Mouse (Mus musculus) forebrain, embryonic 10.5 days (tissue): ENCODE data around the gene Gm11937. TPM values are rescaled to one million over a fixed set of nuclear protein-coding genes. Genes with fewer than 3 reads are reported as not detected.
A peak's percentile ranks its signal among the peaks of the same experiment; 100 is the strongest.
"Not testable (repeated sequence)": the region's sequence is repeated elsewhere in the genome, so short reads cannot be mapped to it uniquely, and the experiment has no call there.

Source experiments
- DNase-seq: peaks from one replicate; pipeline ENCODE4 v3.0.0-alpha.2; 2017; ENCODE audit warnings: low spot score; ENCODE audit errors: extremely low spot score
- H3K27ac ChIP-seq: fragments of 300-500 bp; sonication (generic); 2 replicates; pipeline ENCODE4 v1.5.1; 2016; ENCODE audit warnings: mild to moderate bottlenecking
- H3K27me3 ChIP-seq: fragments of 300-500 bp; sonication (generic); 2 replicates; pipeline ENCODE4 v1.6.1; 2016; ENCODE audit warnings: mild to moderate bottlenecking; ENCODE audit not compliant: poor library complexity, severe bottlenecking
- H3K36me3 ChIP-seq: fragments of 300-500 bp; sonication (generic); replicated peaks from 2 replicates; pipeline ENCODE4 v1.6.1; 2016; ENCODE audit warnings: mild to moderate bottlenecking, moderate library complexity
- H3K4me1 ChIP-seq: fragments of 300-500 bp; sonication (generic); 2 replicates; pipeline ENCODE4 v1.6.1; 2016
- H3K4me3 ChIP-seq: fragments of 300-500 bp; sonication (generic); 2 replicates; pipeline ENCODE4 v1.5.1; 2016; ENCODE audit warnings: mild to moderate bottlenecking, moderate library complexity
- H3K9me3 ChIP-seq: fragments of 300-500 bp; sonication (generic); 2 replicates; pipeline ENCODE4 v1.6.1; 2016; ENCODE audit warnings: mild to moderate bottlenecking, moderate library complexity
- WGBS: fragments of 180-500 bp; shearing (Covaris S2); methylation state at CpG from one replicate; pipeline ENCODE4 v1.1.7; 2016; 5-methylcytosine and 5-hydroxymethylcytosine counted together
- polyA plus RNA-seq: library from polyadenylated mRNA; unstranded; fragments of >200 nt; fragmentation: Nextera tagmentation; extraction: Ambion mirVana; gene quantifications from 2 replicates; pipeline ENCODE4 v1.2.1, GENCODE M21; 2016

The Gm11937 gene
- polyA plus RNA-seq = not detected in 2 replicates

DNA sequence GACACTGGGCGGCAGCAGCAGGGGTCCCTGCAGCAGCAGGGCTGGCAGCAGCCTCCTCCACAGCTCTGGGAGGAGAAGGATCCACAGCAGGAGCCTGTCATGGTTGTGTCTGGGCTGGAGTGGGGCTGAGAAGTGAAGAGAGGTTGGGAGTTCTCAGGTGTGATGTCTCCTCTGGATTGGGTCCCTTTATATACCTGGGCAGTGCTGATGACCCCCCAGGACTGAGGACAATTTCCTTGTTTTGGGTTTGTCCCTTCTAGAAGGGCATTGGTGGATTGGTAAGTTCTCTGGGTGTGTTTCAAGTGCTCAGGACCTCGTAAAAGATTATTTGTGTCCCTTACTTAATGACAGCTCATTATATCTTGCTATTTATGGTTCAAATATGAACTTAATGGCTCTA lies at the start of gene Gm11937:
TSS of gene Gm11937 (minus strand) at position 101 of the 400 bp plus-strand sequence.
- WGBS = 94% methylated on average over 1 of the region's 2 CpGs
- not testable (repeated sequence) for H3K4me3 ChIP-seq, H3K27me3 ChIP-seq, H3K9me3 ChIP-seq, H3K4me1 ChIP-seq, H3K27ac ChIP-seq, H3K36me3 ChIP-seq, DNase-seq

DNA sequence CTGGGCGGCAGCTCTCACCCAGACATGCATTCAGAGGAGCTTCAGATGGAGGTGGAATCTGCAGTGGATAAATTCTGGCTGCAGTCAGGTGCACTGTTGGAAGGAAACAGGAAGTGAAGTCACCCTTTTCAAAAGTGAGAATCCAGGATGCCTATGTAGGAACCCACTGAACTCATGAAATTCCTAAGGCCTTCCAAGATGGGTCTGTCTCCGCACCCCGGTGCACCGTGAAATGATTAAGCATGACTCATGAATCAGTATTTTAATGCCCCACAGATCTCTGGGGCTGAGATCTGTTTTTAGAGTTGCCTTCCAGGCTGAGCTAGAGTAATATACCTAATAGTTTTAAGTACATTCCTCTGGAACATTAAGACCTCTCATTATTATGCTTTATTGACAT lies 49.3 kb upstream of the Gm11937 start:
- Histone ChIP-seq H3K4me3 (no peak overlapping the region), H3K4me1 (peaks cover 5% of the 10 kb centered on the region; the same call in 1 of the 2 replicates), H3K9me3 (no peaks in the 10 kb centered on the region), H3K27ac (no peak overlapping the region), H3K36me3 (no peaks in the 10 kb centered on the region), H3K27me3 (no peaks in the 10 kb centered on the region)
- DNase-seq = no peak
- 90% methylated on average over 4 of the region's 4 CpGs for WGBS

DNA sequence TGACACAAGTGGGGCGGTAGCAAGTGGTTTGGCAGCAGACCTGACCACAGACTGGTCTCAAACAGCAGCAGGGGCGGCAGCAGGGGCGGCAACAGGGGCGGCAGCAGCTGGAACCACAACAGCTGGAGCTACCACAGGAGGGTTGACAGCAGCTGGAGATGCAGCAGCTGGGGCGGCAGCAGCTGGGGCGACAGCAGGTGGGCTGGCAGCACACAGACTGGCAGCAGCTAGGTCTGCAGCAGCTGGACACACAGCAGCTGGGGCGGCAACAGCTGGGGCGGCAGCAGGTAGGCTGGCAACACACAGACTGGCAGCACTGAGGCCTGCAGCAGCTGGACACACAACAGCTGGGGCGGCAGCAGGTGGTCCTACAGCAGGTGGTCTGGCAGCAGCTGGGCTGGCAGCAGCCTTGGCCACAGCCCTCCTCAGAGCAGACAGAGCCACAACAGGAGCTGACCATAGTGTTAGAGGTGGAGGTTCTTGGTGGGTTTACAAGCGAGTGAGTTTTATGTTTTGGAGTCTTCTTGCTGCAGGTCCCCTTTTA lies 48.5 kb upstream of the Gm11937 start, which contains the start of gene Gm11563:
TSS of gene Gm11563 (minus strand) at position 494 of the 544 bp plus-strand sequence.
- H3K27ac ChIP-seq = 0 out of 2 replicates have a peak within 1 kb of the TSS, but pooled peaks have one; percentile 20
- WGBS = 64% methylated on average over 10 of the region's 10 CpGs

DNA sequence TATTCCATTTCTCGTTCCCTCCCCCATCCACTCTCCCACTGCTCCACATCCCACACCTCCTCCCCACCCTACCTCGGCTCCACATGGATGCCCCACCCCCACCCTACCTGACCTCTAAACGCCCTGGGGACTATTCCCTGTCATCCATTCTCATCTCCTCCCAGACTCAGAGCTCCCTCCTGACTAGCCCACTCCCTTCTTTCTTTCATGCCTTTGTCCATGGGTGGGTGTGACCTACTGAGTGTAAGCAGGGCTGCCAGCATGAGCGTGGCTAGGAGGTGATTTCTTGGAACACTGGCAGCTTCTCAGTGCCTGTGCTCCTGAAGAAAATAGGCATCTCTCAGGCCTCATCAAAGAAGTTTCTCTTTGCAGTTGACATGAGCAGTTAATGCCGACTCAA lies 47.1 kb upstream of the Gm11937 start:
- no peak overlapping the region for H3K27ac ChIP-seq
- DNase-seq = no peak
- no peaks in the 10 kb centered on the region for H3K27me3 ChIP-seq
- H3K4me1 ChIP-seq = peaks cover 5% of the 10 kb centered on the region; the same call in 1 of the 2 replicates
- WGBS = 60% methylated on average over 5 of the region's 5 CpGs
- no peaks in the 10 kb centered on the region for H3K9me3 ChIP-seq
- H3K36me3 ChIP-seq = no peaks in the 10 kb centered on the region
- no peak overlapping the region for H3K4me3 ChIP-seq

More for the DNA sequence above, 48.5 kb upstream of the Gm11937 start, which contains the start of gene Gm11563:
- H3K4me3 ChIP-seq, DNase-seq, H3K4me1 ChIP-seq, H3K9me3 ChIP-seq, H3K36me3 ChIP-seq, H3K27me3 ChIP-seq: not testable (repeated sequence)

DNA sequence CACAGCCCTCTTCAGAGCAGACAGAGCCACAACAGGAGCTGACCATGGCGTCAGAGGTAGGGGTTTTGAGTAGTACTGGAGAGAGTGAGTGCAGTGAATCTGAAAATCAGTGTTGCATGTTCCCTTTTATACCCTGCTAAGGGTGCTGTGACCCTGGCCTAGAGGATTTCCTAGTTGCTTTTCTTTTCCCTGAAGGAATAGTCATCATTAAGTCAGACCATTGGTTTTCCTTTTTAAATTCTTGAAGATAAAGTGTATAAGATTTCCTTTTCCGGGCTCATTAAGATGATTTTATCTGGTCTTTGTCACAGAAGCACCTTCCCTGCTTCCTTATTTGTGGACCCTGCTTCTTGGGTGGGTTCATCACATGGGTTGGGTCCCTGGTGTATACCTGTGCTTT lies 40.1 kb upstream of the Gm11937 start, which contains the start of gene Gm11555:
TSS of gene Gm11555 (minus strand) at position 101 of the 400 bp plus-strand sequence.
- no peaks in the 10 kb centered on the region for H3K27me3 ChIP-seq
- no peak within 1 kb of the TSS for H3K4me3 ChIP-seq
- no peaks in the 10 kb centered on the region for H3K9me3 ChIP-seq
- no peaks in the 10 kb centered on the region for H3K4me1 ChIP-seq
- H3K27ac ChIP-seq = no peak within 1 kb of the TSS
- DNase-seq = no peak
- WGBS = 79% methylated on average over 2 of the region's 2 CpGs
- no peaks in the 10 kb centered on the region for H3K36me3 ChIP-seq

DNA sequence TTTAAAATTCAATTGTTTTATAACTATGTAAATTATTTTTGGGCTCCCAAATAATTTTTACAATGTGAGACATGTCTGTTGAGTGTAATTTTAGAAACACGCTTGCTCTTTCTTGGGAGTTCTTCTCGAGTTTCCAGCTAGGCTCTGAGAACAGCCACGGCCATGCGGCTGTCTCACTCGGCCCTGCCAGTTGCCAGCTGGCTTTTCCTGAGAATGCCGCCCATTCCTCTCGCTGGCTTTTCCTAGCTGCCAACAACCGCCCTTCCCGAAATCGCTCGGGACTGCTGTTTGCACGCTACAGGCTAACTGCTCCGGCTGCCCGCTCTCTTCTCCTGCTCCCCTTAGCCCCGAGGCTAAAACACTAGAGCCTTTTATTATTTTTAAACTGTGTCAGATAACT lies 36.5 kb upstream of the Gm11937 start:
- Histone ChIP-seq H3K36me3 (no peaks in the 10 kb centered on the region), H3K4me3 (no peak overlapping the region), H3K4me1 (no peaks in the 10 kb centered on the region), H3K9me3 (no peaks in the 10 kb centered on the region), H3K27me3 (no peaks in the 10 kb centered on the region), H3K27ac (no peak overlapping the region)
- DNase-seq = no peak
- WGBS = 90% methylated on average over 15 of the region's 15 CpGs

DNA sequence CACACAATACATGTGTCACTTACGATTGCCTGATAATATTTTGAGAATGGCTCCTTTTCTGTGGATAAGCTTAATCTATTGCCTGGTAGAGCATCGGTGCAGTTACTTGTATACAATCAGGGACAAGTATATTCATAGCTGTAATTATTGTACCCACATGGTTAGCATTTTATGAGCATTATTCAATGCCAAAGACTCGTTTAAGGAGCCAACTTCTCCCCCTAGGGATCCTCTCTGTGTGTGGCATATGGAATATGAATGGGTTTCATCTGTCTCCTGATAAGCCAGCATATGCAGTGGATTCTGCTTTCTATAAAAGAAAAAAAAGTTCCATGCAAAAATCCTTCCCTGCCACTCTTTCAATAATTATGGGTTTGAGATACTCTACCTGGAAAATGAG lies 34.4 kb upstream of the Gm11937 start:
- Histone ChIP-seq H3K4me1 (no peaks in the 10 kb centered on the region), H3K27me3 (no peaks in the 10 kb centered on the region), H3K36me3 (no peaks in the 10 kb centered on the region), H3K4me3 (no peak overlapping the region), H3K9me3 (no peaks in the 10 kb centered on the region), H3K27ac (no peak overlapping the region)
- WGBS = 81% methylated on average over 3 of the region's 3 CpGs
- DNase-seq = no peak

DNA sequence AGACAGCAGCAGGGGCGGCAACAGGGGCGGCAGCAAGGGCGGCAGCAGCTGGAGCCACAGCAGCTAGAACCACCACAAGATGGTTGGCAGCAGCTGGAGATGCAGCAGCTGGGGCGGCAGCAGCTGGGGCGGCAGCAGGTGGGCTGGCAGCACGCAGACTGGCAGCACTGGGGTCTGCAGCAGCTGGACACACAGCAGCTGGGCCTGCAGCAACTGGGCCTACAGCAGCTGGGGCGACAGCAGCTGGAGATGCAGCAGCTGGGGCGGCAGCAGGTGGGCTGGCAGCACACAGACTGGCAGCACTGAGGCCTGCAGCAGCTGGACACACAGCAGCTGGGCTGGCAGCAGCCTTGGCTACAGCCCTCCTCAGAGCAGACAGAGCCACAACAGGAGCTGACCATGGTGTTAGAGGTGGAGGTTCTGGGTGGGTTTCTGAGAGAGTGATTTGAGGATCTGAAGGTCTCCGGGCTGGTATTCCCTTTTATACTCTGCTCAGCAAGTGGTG lies 33.7 kb upstream of the Gm11937 start, which contains the start of gene Krtap4-7:
TSS of gene Krtap4-7 (minus strand) at position 455 of the 505 bp plus-strand sequence.
- not testable (repeated sequence) for H3K27ac ChIP-seq, H3K27me3 ChIP-seq, H3K9me3 ChIP-seq, H3K36me3 ChIP-seq, H3K4me3 ChIP-seq, DNase-seq, H3K4me1 ChIP-seq
- WGBS = 85% methylated on average over 9 of the region's 9 CpGs

DNA sequence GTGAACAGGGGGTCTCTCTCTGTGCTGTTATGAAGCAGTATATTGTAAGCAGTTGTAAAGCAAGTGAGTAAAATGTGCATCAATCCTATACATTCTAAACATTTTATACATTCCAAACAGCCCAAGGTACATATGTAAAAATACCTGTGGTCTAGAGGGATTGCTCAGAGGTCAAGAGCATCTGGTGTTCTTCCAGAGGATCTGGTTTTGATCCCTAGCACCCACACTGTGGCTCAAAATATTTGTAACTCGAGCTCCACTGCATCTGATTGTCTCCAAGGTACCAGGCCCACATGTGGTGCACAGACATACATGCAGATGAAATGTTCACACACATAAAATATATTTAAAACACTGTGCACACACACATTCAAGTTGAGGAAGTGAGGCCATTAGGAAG lies 30.9 kb upstream of the Gm11937 start:
- no peaks in the 10 kb centered on the region for H3K36me3 ChIP-seq

DNA sequence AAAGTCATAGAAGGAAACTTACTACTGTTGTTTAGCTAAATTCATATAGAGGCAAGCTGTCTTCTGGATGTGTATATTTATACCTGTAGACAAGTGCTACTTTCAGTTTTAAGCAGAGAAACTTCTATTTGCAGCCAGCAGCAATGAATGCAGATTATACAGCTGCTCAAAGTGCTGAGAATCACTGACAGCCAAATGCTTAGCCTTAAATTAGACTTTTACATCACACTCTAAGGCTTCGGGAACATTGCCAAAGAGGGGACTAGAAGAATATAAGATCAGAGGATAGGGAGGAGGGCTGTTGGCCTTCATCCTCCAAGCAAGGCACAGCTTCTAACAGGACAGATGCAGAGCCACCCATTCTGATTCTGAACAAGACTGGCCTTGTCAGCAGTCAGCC lies 27.1 kb upstream of the Gm11937 start:
- no peaks in the 10 kb centered on the region for H3K9me3 ChIP-seq
- DNase-seq = no peak
- peaks cover 5% of the 10 kb centered on the region for H3K4me1 ChIP-seq
- H3K36me3 ChIP-seq = no peaks in the 10 kb centered on the region
- no peak overlapping the region for H3K27ac ChIP-seq
- 87% methylated on average over 1 of the region's 1 CpGs for WGBS
- no peaks in the 10 kb centered on the region for H3K27me3 ChIP-seq
- no peak overlapping the region for H3K4me3 ChIP-seq

More for the DNA sequence above, 30.9 kb upstream of the Gm11937 start:
- no peak for DNase-seq
- Histone ChIP-seq H3K4me3 (no peak overlapping the region), H3K9me3 (no peaks in the 10 kb centered on the region), H3K27me3 (no peaks in the 10 kb centered on the region), H3K27ac (no peak overlapping the region), H3K4me1 (no peaks in the 10 kb centered on the region)
- WGBS = 59% methylated on average over 1 of the region's 1 CpGs

DNA sequence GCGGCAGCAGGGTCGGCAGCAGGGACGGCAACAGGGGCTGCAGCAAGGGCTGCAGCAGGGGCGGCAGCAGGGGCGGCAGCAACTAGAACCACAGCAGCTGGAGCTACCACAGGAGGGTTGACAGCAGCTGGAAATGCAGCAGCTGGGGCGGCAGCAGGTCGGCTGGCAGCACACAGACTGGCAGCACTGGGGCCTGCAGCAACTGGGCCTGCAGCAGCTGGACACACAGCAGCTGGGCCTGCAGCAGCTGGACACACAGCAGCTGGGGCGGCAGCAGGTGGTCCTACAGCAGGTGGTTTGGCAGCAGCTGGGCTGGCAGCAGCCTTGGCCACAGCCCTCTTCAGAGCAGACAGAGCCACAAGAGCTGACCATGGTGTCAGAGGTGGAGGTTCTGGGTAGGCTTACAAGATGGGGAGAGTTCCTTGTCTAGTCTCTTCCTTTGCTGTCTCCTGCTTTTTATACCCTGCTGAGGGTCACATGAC lies 24.7 kb upstream of the Gm11937 start, which contains the start of gene Krtap4-2:
TSS of gene Krtap4-2 (minus strand) at position 432 of the 482 bp plus-strand sequence.
- Histone ChIP-seq H3K36me3 (no peaks in the 10 kb centered on the region), H3K27ac (0 out of 2 replicates have a peak within 1 kb of the TSS, but pooled peaks have one; percentile 15), H3K9me3 (no peaks in the 10 kb centered on the region), H3K4me1 (peaks cover 5% of the 10 kb centered on the region), H3K4me3 (no peak within 1 kb of the TSS), H3K27me3 (no peaks in the 10 kb centered on the region)
- no peak for DNase-seq
- 40% methylated on average over 8 of the region's 8 CpGs for WGBS

DNA sequence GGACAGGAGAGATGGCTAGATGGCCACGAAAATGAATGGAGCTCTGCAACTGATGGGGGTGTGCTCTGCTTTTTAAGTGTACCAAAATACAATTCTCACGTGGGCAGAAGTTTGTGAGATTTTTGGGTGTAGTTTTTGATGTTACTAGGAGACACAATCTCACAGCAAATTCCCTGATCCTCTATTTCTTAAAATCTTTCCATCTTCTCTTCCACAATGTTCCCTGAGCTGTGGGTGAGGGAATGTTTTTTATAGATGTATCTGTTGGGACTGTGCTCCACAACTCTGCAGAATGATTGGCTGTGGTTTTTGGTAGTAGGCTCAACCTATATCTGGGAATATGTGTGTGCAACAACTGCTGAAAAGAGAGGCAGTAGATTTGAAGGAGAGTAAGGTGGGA lies 23.3 kb upstream of the Gm11937 start:
- H3K27ac ChIP-seq = no peak overlapping the region
- no peak for DNase-seq
- H3K9me3 ChIP-seq = no peaks in the 10 kb centered on the region
- no peak overlapping the region for H3K4me3 ChIP-seq
- WGBS = 79% methylated on average over 2 of the region's 2 CpGs
- no peaks in the 10 kb centered on the region for H3K27me3 ChIP-seq
- no peaks in the 10 kb centered on the region for H3K36me3 ChIP-seq
- H3K4me1 ChIP-seq = peaks cover 5% of the 10 kb centered on the region

DNA sequence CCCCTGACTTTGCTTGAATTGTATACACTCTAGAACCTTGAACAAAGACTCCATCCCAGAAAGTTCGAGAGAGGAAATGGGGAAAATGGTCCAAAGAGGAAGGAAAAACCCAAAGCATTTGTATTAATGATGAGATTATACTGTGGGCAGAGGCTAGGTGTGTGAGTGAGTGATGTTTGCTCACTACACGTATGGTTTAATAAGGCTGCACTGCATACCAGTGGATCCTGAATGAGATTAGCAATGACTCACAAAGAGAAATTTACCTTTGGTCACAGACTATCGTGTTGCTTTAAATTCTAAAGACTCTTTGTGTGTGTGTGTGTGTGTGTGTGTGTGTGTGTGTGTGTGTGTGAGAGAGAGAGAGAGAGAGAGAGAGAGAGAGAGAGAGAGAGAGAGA lies 20.9 kb upstream of the Gm11937 start:
- DNase-seq = no peak
- no peak overlapping the region for H3K27ac ChIP-seq
- H3K27me3 ChIP-seq = no peaks in the 10 kb centered on the region
- H3K36me3 ChIP-seq = no peaks in the 10 kb centered on the region
- WGBS = 86% methylated on average over 3 of the region's 3 CpGs
- peaks cover 5% of the 10 kb centered on the region for H3K4me1 ChIP-seq
- H3K4me3 ChIP-seq = no peak overlapping the region
- H3K9me3 ChIP-seq = no peaks in the 10 kb centered on the region
